Mouse (Mus musculus) ES-Bruce4 (cell line): ENCODE data around the gene Zfp263. TPM values are rescaled to one million over a fixed set of nuclear protein-coding genes. Genes with fewer than 3 reads are reported as not detected.

Experiments
- H3K27ac ChIP-seq: 2 replicates; pipeline ENCODE4 v1.5.1; 2012; ENCODE audit warnings: low read length, inconsistent platforms; ENCODE audit not compliant: insufficient read depth
- H3K27me3 ChIP-seq: 2 replicates; pipeline ENCODE4 v1.6.1; 2012; ENCODE audit warnings: mild to moderate bottlenecking, low read length, inconsistent platforms; ENCODE audit not compliant: control insufficient read depth, poor library complexity, insufficient read depth, severe bottlenecking
- H3K36me3 ChIP-seq: 2 replicates; pipeline ENCODE4 v1.6.1; 2012; ENCODE audit warnings: inconsistent platforms, mild to moderate bottlenecking, low read length, moderate library complexity; ENCODE audit not compliant: control insufficient read depth, poor library complexity, insufficient read depth, severe bottlenecking
- H3K4me1 ChIP-seq: one replicate; pipeline ENCODE4 v1.8.1; 2011; ENCODE audit warnings: low read length; ENCODE audit not compliant: control insufficient read depth, insufficient read depth
- H3K4me3 ChIP-seq: 2 replicates; pipeline ENCODE4 v1.5.1; 2011; ENCODE audit warnings: low read depth, mild to moderate bottlenecking, low read length
- H3K9ac ChIP-seq: 2 replicates; pipeline ENCODE4 v1.6.1; 2012; ENCODE audit warnings: low read depth, mild to moderate bottlenecking, inconsistent platforms; ENCODE audit not compliant: poor library complexity, severe bottlenecking
- H3K9me3 ChIP-seq: replicated peaks from 2 replicates; pipeline ENCODE4 v1.6.1; 2012; ENCODE audit warnings: mild to moderate bottlenecking, low read length, inconsistent platforms; ENCODE audit not compliant: control insufficient read depth, poor library complexity, insufficient read depth, severe bottlenecking
- CTCF ChIP-seq: IDR thresholded peaks from one replicate; pipeline ENCODE4 v1.8.1; 2011; ENCODE audit warnings: low read depth, low read length
- EP300 ChIP-seq: IDR thresholded peaks from 2 replicates; pipeline ENCODE4 v1.6.1; 2011; ENCODE audit warnings: low read depth, low read length; ENCODE audit not compliant: insufficient read depth
- POLR2A ChIP-seq: IDR thresholded peaks from one replicate; pipeline ENCODE4 v1.8.1; 2011; ENCODE audit warnings: low read length; ENCODE audit not compliant: insufficient read depth
- polyA plus RNA-seq: library from polyadenylated mRNA; stranded (reverse); fragments of >200 nt; gene quantifications from 2 replicates; pipeline ENCODE4 v1.2.4, GENCODE M21; 2011; ENCODE audit warnings: low read depth; ENCODE audit not compliant: missing spikeins, insufficient read depth, insufficient read length

The Zfp263 gene
- polyA plus RNA-seq, 1 experiment, result 25.6 TPM

GRCm38 (mm10) chr16:3745656-3746055 is 1.8 kb downstream of the Zfp263 start:
- TF ChIP-seq POLR2A (no peak), EP300 (no peak), CTCF (no peak)
- Histone ChIP-seq H3K4me1 (no peaks in the 10 kb centered on the region), H3K4me3 (0 out of 2 replicates have a peak overlapping the region, but pooled peaks have one; percentile 9), H3K27me3 (no peaks in the 10 kb centered on the region), H3K36me3 (peaks cover 36% of the 10 kb centered on the region), H3K9ac (peak overlapping the region; percentile 88; the same call in 1 of the 2 replicates), H3K27ac (no peak overlapping the region), H3K9me3 (peaks cover 12% of the 10 kb centered on the region)

- Histone ChIP-seq H3K4me1 (no peaks in the 10 kb centered on the region), H3K4me3 (no peak overlapping the region), H3K27ac (no peak overlapping the region), H3K9me3 (peaks cover 12% of the 10 kb centered on the region), H3K27me3 (no peaks in the 10 kb centered on the region), H3K9ac (no peak overlapping the region), H3K36me3 (peaks cover 51% of the 10 kb centered on the region)
- no peak for TF ChIP-seq CTCF
- TF ChIP-seq POLR2A, result no peak
- no peak for TF ChIP-seq EP300
Observed at GRCm38 (mm10) chr16:3748976-3749375, 5.1 kb downstream of the Zfp263 start.

- Histone ChIP-seq H3K4me1 (no peaks in the 10 kb centered on the region), H3K27ac (no peak overlapping the region), H3K9me3 (no peaks in the 10 kb centered on the region), H3K36me3 (no peaks in the 10 kb centered on the region), H3K27me3 (no peaks in the 10 kb centered on the region), H3K4me3 (no peak overlapping the region), H3K9ac (no peak overlapping the region)
- no peak for TF ChIP-seq EP300
- no peak for TF ChIP-seq POLR2A
- no peak for TF ChIP-seq CTCF
Observed at GRCm38 (mm10) chr16:3771603-3772002, 27.7 kb downstream of the Zfp263 start.

- Histone ChIP-seq H3K36me3 (no peaks in the 10 kb centered on the region), H3K27me3 (no peaks in the 10 kb centered on the region), H3K27ac (no peak overlapping the region), H3K9me3 (no peaks in the 10 kb centered on the region), H3K4me3 (no peak overlapping the region), H3K4me1 (no peaks in the 10 kb centered on the region), H3K9ac (no peak overlapping the region)
- TF ChIP-seq CTCF (no peak), EP300 (no peak), POLR2A (no peak)
Observed at GRCm38 (mm10) chr16:3776365-3776764, 32.5 kb downstream of the Zfp263 start.

GRCm38 (mm10) chr16:3777986-3778385 is 34.1 kb downstream of the Zfp263 start:
- no peak overlapping the region for H3K9ac ChIP-seq
- no peak for TF ChIP-seq CTCF
- no peaks in the 10 kb centered on the region for H3K9me3 ChIP-seq
- no peak overlapping the region for H3K4me3 ChIP-seq
- H3K36me3 ChIP-seq, result no peaks in the 10 kb centered on the region
- no peak overlapping the region for H3K27ac ChIP-seq
- H3K27me3 ChIP-seq, result no peaks in the 10 kb centered on the region
- no peaks in the 10 kb centered on the region for H3K4me1 ChIP-seq

GRCm38 (mm10) chr16:3781237-3781636 is 37.3 kb downstream of the Zfp263 start:
- H3K9me3 ChIP-seq, result no peaks in the 10 kb centered on the region
- H3K27me3 ChIP-seq, result no peaks in the 10 kb centered on the region
- H3K4me3 ChIP-seq, result no peak overlapping the region
- no peaks in the 10 kb centered on the region for H3K4me1 ChIP-seq
- TF ChIP-seq CTCF (no peak), POLR2A (no peak), EP300 (no peak)
- no peak overlapping the region for H3K27ac ChIP-seq
- no peaks in the 10 kb centered on the region for H3K36me3 ChIP-seq
- H3K9ac ChIP-seq, result no peak overlapping the region
